Mouse (Mus musculus): ENCODE measurements around the gene Gm20869. TPM values are rescaled to one million over a fixed set of nuclear protein-coding genes. Genes with fewer than 3 reads are reported as not detected.
"Not testable (repeated sequence)": the region's sequence is repeated elsewhere in the genome, so short reads cannot be mapped to it uniquely, and the experiment has no call there.

Gene Gm20869
- not detected for polyA plus RNA-seq (2012; fragmentation: generic; extraction: Trizol)

DNA sequence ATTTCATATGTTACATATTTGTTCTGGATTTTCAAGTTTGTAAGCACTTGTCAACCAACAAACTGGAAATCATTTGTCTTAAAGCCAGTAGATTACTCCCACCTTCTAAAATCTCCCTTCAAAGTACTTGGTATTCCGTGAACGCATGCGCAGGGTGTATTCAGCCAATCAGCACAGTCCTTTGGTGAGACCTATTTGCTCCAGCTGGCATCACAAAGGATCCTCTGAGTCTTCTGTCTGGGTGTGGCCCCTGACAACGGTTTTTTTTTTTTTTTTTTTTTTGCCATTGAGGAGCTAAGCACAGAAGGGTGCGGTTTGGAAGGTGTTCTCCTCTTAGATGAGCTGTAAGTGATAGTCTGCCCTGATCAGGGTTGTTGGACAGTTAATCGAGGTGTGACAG, at the start of gene Gm20869:
Gene Gm20869 (plus strand): TSS at position 301 of the 400 bp plus-strand sequence.
- H3K27me3 ChIP-seq (ENCODE audit: control insufficient read depth, insufficient read depth, insufficient read length); H3K36me3 ChIP-seq (ENCODE audit: control insufficient read depth, insufficient read depth); H3ac ChIP-seq (ENCODE audit: control insufficient read depth, insufficient read length); H3K4me2 ChIP-seq (ENCODE audit: low read depth); H3K79me2 ChIP-seq (ENCODE audit: control insufficient read depth, insufficient read depth); H3K4me3 ChIP-seq: not testable (repeated sequence)

Other genes with a start within 250 kb of the Gm20869 start
- gene Gm20870, start 222.6 kb downstream of the Gm20869 start, polyA plus RNA-seq (2012; fragmentation: generic; extraction: Trizol): not detected

Data from myocyte (in vitro differentiated cells).